Mouse (Mus musculus) embryonic facial prominence, embryonic 13.5 days (tissue): ENCODE measurements around the gene Desi1. TPM values are rescaled to one million over a fixed set of nuclear protein-coding genes. Genes with fewer than 3 reads are reported as not detected.

Source experiments
- ATAC-seq: fragments of 200-750 bp; cut with Nextera tagmentation; 2 replicates; pipeline ENCODE4 v1.8.0; 2017; ENCODE audit warnings: low read depth; ENCODE audit not compliant: insufficient number of reproducible peaks, insufficient read depth, low FRiP score, low TSS enrichment
- H3K27ac ChIP-seq: fragments of 300-500 bp; sonication (generic); 2 replicates; pipeline ENCODE4 v1.5.1; 2015; ENCODE audit warnings: moderate library complexity, mild to moderate bottlenecking, inconsistent platforms
- H3K27me3 ChIP-seq: fragments of 300-500 bp; sonication (generic); 2 replicates; pipeline ENCODE4 v1.6.1; 2015; ENCODE audit warnings: mild to moderate bottlenecking, inconsistent platforms
- H3K36me3 ChIP-seq: fragments of 300-500 bp; sonication (generic); 2 replicates; pipeline ENCODE4 v1.6.1; 2015; ENCODE audit warnings: mild to moderate bottlenecking, inconsistent platforms
- H3K4me1 ChIP-seq: fragments of 300-500 bp; sonication (generic); 2 replicates; pipeline ENCODE4 v1.6.1; 2015; ENCODE audit warnings: inconsistent platforms
- H3K4me2 ChIP-seq: fragments of 300-500 bp; sonication (generic); 2 replicates; pipeline ENCODE4 v1.6.1; 2015; ENCODE audit warnings: moderate library complexity, mild to moderate bottlenecking, inconsistent platforms
- H3K4me3 ChIP-seq: fragments of 300-500 bp; sonication (generic); 2 replicates; pipeline ENCODE4 v1.5.1; 2015; ENCODE audit warnings: mild to moderate bottlenecking, inconsistent platforms
- H3K9ac ChIP-seq: fragments of 300-500 bp; sonication (generic); 2 replicates; pipeline ENCODE4 v1.6.1; 2015; ENCODE audit warnings: mild to moderate bottlenecking, inconsistent platforms
- H3K9me3 ChIP-seq: fragments of 300-500 bp; sonication (generic); 2 replicates; pipeline ENCODE4 v1.6.1; 2016; ENCODE audit warnings: inconsistent platforms
- WGBS: fragments of 180-500 bp; shearing (Covaris S2); methylation state at CpG from one replicate; pipeline ENCODE4 v1.1.7; 2015; ENCODE audit warnings: mixed read lengths; 5-methylcytosine and 5-hydroxymethylcytosine counted together
- polyA plus RNA-seq: library from polyadenylated mRNA; unstranded; fragments of >200 nt; fragmentation: Nextera tagmentation; extraction: Ambion mirVana; gene quantifications from 2 replicates; pipeline ENCODE4 v1.2.1, GENCODE M21; 2015

The Desi1 gene
- polyA plus RNA-seq, 1 experiment from 2014 or later, result 28.6 TPM

DNA sequence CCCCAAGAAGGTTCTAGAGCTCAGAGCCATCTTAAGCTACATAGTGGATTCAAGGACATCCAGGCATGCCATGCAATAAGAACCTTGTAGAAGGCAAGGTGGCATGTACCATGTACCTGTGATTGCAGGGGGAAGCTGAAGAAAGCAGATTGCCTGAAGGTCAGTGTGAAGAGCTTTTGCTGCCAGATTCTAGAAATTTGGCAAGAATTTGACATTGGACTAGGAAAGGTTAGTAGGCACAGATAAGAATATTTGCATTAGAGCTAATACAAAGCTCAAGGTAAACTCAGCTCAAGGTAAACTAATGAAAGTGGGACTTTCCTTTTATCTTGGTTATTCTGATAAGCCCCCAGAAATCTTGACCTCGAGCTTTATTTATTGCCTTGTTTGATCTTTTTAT is 69.4 kb downstream of the Desi1 start:
- no peaks in the 10 kb centered on the region for H3K36me3 ChIP-seq

DNA sequence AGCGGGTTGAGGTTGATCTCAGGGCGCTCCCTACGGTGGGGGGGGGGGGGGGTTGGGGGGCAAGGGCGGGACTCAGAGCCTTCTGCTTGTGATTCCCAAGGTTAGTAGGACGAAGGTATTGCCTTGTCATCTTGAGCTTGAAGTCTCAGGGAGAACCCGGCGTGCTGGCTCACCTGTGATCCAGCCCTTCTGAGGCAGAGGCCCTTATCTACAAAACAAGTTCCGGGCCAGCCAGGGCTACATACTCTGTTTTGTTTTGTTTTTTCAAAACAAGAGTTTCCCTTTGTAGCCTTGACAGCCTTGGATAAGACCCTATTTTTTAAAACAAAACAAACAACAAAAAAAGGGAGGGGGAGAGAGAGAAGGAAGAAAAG is 72.6 kb downstream of the Desi1 start:
- ATAC-seq, result no peak
- Histone ChIP-seq H3K4me2 (peak overlapping the region; percentile 96), H3K27me3 (no peaks in the 10 kb centered on the region), H3K9ac (0 out of 2 replicates have a peak overlapping the region, but pooled peaks have one; percentile 36), H3K4me1 (peaks cover 5% of the 10 kb centered on the region), H3K27ac (no peak overlapping the region), H3K36me3 (0 out of 2 replicates have a peak, but pooled peaks cover 2% of the 10 kb centered on the region), H3K9me3 (no peaks in the 10 kb centered on the region), H3K4me3 (peak overlapping the region; percentile 62)
- WGBS, result 3% methylated on average over 7 of the region's 8 CpGs

More for the DNA sequence above, 69.4 kb downstream of the Desi1 start:
- Histone ChIP-seq H3K27ac (no peak overlapping the region), H3K9ac (no peak overlapping the region), H3K27me3 (no peaks in the 10 kb centered on the region), H3K4me2 (no peak overlapping the region), H3K4me3 (no peak overlapping the region), H3K4me1 (peaks cover 9% of the 10 kb centered on the region), H3K9me3 (no peaks in the 10 kb centered on the region)
- no peak for ATAC-seq
- 67% methylated on average over 1 of the region's 1 CpGs for WGBS

DNA sequence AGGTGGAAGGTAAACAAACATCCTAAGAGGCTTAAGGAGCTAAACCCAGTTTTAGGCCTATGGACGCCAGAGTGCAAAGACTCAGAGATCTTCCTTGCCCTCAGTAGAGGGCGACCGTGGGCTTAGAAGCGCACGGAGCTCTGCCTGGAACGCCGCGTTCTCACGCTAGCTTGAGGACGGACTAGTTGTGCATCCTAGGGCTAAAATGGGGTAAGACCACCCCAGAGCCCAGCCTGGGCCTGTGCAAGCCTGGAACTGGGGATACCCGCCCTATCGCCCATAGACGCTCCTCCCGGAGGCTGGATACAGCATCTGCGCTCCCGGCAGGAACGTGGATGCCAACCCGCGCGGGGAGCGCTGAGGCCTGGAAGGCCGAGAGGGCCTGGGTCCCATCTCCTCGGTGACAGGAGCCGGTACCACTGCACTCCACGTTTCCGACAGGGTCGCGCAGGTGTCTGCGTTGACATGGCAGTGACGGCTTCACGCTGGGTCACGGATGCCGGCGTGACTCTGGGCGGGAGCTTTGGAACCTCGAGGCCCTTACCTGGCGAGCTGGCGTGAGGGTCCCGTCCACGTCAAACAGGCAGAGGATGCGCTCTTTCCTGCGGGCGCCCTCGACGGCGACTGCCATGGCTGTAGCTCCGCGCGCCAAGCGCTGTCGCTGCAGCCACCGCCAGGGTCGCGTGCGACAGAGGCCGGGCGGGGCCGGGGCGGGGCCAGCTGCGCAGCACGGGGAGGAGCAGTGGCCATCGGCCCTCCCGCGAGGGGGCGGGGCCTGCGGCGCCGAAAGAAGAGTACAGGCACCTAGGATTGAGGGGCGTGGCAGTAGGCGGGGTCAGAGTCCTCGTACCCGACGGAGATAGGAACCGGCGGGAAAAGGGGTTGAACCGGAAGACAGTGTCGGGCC is 73.2 kb downstream of the Desi1 start, which contains the start of gene Pmm1:
Gene Pmm1 (minus strand): TSS at position 760 of the 907 bp plus-strand sequence.
- peaks cover 9% of the 10 kb centered on the region for H3K36me3 ChIP-seq
- peaks cover 5% of the 10 kb centered on the region for H3K4me1 ChIP-seq
- no peaks in the 10 kb centered on the region for H3K27me3 ChIP-seq
- peak within 1 kb of the TSS; percentile 96 for H3K4me2 ChIP-seq
- H3K9me3 ChIP-seq, result no peaks in the 10 kb centered on the region
- peak within 1 kb of the TSS; percentile 77 for H3K9ac ChIP-seq
- H3K27ac ChIP-seq, result peak within 1 kb of the TSS; percentile 73
- ATAC-seq, result peak; percentile 94
- under 1% methylated on average over 76 of the region's 77 CpGs for WGBS
- H3K4me3 ChIP-seq, result peak within 1 kb of the TSS; percentile 62

DNA sequence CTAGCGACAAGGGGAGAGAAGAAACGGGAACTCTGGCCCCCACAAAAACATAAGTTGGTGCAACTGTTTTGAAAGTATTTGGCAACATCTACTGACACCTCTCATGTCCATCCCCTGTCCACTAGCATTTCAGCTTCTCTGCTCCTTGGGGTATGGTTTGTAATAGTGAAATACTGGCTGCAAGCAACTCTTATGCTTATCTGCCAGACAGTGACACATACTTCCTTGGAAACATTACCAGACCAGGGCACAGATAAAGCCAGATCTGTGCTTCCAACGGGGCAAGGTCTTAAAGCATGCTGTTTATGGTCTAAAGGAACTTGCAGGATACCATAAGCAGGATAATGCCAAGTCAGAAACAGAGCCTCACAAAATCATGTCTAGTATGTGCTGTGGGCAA is 74.8 kb downstream of the Desi1 start:
- Histone ChIP-seq H3K36me3 (peaks cover 24% of the 10 kb centered on the region), H3K9ac (0 out of 2 replicates have a peak overlapping the region, but pooled peaks have one; percentile 36), H3K4me2 (no peak overlapping the region), H3K9me3 (no peaks in the 10 kb centered on the region), H3K4me1 (peaks cover 5% of the 10 kb centered on the region), H3K27ac (no peak overlapping the region), H3K4me3 (no peak overlapping the region), H3K27me3 (no peaks in the 10 kb centered on the region)
- ATAC-seq, result no peak
- WGBS, result 91% methylated on average over 3 of the region's 3 CpGs

DNA sequence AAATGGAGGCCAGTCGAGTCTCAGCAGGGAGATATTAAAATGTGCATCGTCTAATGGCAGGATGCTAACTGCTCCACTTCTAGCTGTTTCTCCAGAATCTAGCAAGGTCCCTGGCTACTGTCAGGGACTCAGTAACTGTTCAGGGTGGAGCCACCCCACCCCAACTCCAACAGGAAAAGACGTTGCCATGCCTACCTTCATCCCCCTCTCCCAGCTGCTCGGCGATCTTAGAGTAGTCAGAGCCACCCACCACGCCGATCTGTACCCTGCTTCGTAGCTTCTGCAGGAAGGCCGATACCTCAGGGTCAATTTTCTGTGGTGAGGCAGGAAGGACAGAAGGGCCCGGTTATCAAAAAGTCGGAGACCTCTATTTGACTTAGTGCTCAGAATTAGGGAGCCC is 76.1 kb downstream of the Desi1 start:
- no peak overlapping the region for H3K9ac ChIP-seq
- H3K36me3 ChIP-seq, result peaks cover 24% of the 10 kb centered on the region
- no peaks in the 10 kb centered on the region for H3K27me3 ChIP-seq
- H3K27ac ChIP-seq, result no peak overlapping the region
- no peak overlapping the region for H3K4me3 ChIP-seq
- peaks cover 5% of the 10 kb centered on the region for H3K4me1 ChIP-seq
- H3K9me3 ChIP-seq, result no peaks in the 10 kb centered on the region
- ATAC-seq, result no peak
- no peak overlapping the region for H3K4me2 ChIP-seq
- 86% methylated on average over 11 of the region's 11 CpGs for WGBS

DNA sequence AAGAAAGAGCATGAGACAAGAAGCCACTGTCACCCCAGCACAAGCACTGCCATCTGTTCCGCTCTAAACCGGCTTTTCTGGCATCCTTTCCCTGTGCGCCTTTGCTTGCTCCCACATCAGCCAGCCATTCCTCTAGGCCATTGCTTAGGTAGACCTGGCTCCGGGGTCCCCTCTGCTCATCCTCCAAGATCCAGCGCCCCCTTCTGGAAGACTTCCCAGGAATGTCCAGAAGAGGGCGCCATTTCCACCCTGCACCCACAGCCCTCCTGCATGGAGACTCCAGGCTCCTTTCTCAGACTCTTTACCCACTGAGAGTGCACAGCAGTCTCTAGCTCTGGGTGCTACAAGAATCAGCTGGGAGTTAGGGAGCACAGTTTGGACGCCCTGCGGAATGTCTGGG is 77.2 kb downstream of the Desi1 start:
- Histone ChIP-seq H3K9me3 (no peaks in the 10 kb centered on the region), H3K36me3 (peaks cover 33% of the 10 kb centered on the region), H3K4me3 (no peak overlapping the region), H3K27me3 (no peaks in the 10 kb centered on the region), H3K4me2 (no peak overlapping the region), H3K9ac (no peak overlapping the region), H3K4me1 (peaks cover 5% of the 10 kb centered on the region), H3K27ac (no peak overlapping the region)
- ATAC-seq, result no peak
- 58% methylated on average over 8 of the region's 8 CpGs for WGBS

DNA sequence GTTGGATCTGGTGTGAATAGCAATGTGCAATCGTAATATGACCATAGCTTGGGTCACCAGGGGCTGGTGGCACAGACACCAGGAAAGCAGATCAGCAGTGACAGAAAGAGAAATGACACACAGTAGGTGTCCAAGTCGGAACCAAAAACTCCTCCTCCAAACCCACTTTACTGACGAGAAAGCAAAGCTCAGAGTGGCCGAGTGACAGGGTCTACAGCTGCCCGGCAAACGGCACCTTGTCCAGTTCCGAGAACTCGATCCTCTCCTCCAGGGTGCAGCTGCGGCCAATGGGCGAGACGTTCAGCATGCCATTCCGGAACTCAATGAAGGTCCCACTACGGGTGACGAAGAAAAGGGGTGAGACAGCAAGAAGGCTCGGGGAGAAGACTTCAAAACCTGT is 78.2 kb downstream of the Desi1 start:
- Histone ChIP-seq H3K27me3 (no peaks in the 10 kb centered on the region), H3K9ac (no peak overlapping the region), H3K27ac (no peak overlapping the region), H3K9me3 (no peaks in the 10 kb centered on the region), H3K4me3 (no peak overlapping the region), H3K4me2 (no peak overlapping the region), H3K36me3 (peaks cover 39% of the 10 kb centered on the region), H3K4me1 (peaks cover 5% of the 10 kb centered on the region)
- no peak for ATAC-seq
- WGBS, result 89% methylated on average over 15 of the region's 15 CpGs

DNA sequence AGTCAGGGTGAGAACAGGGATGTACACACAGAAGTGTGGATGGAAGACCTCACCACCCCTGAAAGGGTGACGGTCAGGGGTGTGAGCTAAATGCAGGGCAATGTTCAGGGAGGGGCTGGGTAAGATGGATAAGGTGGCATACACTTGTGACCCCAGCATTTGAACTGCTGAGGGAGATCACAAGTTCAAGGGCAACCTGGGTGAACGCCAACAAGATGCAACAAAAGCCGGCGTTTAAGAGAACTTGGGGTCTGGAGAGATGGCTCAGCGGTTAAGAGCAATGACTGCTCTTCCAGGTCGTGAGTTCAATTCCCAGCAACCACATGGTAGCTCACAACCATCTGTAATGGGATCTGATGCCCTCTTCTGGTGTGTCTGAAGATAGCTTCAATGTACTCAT is 78.9 kb downstream of the Desi1 start:
- Histone ChIP-seq H3K9ac (no peak overlapping the region), H3K4me3 (no peak overlapping the region)

DNA sequence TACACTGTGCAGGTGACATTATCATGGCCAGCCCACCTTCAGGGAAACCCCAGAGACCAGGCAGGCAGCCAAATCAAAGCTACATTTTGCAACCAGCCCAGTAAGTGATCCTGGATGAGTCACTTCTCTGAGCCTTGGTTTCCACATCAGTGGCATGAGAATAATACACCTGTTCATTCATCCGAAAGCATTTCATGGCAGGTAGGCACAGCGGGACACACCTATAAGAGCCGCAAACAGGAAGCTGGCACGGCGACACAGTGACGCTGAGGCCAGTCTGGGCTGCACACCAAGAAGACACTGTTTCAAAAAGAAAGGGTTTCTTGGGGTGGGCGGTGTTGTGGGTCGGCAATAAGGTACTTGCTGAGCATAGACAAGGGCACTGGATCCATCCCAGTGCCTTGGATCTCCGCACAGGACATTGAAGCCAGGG is 79.5 kb downstream of the Desi1 start:
- Histone ChIP-seq H3K27ac (no peak overlapping the region), H3K27me3 (no peaks in the 10 kb centered on the region), H3K36me3 (peaks cover 39% of the 10 kb centered on the region), H3K4me1 (no peaks in the 10 kb centered on the region), H3K4me3 (no peak overlapping the region), H3K4me2 (no peak overlapping the region), H3K9me3 (no peaks in the 10 kb centered on the region), H3K9ac (no peak overlapping the region)
- WGBS, result 95% methylated on average over 9 of the region's 9 CpGs
- no peak for ATAC-seq

More for the DNA sequence above, 78.9 kb downstream of the Desi1 start:
- Histone ChIP-seq H3K27ac (no peak overlapping the region), H3K9me3 (no peaks in the 10 kb centered on the region), H3K4me2 (no peak overlapping the region), H3K4me1 (peaks cover 3% of the 10 kb centered on the region), H3K27me3 (no peaks in the 10 kb centered on the region), H3K36me3 (peaks cover 39% of the 10 kb centered on the region)
- WGBS, result 92% methylated on average over 6 of the region's 6 CpGs
- ATAC-seq, result no peak

DNA sequence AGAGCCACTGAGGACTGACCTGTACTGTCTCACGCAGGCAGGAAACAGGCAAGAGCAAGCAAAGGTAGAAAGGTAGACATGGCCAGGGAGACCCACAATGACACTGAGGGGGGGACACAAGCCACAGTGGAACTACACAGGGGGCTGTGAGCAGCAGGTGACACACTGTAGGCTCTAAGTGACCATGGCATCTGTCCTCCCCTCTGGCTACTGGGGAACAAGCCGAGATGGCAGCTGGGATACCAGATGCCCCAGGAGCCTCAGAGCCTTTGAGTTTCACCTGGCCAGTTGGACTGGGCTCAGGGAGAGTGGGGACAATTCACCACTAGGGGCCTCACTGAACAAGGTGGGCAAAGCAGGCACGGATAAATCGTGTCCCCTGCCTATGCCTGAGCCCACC is 81.4 kb downstream of the Desi1 start:
- WGBS, result 79% methylated on average over 4 of the region's 4 CpGs
- Histone ChIP-seq H3K27ac (no peak overlapping the region), H3K4me1 (no peaks in the 10 kb centered on the region), H3K4me3 (no peak overlapping the region), H3K9me3 (no peaks in the 10 kb centered on the region), H3K27me3 (no peaks in the 10 kb centered on the region), H3K36me3 (peaks cover 39% of the 10 kb centered on the region), H3K9ac (no peak overlapping the region), H3K4me2 (no peak overlapping the region)
- ATAC-seq, result no peak

DNA sequence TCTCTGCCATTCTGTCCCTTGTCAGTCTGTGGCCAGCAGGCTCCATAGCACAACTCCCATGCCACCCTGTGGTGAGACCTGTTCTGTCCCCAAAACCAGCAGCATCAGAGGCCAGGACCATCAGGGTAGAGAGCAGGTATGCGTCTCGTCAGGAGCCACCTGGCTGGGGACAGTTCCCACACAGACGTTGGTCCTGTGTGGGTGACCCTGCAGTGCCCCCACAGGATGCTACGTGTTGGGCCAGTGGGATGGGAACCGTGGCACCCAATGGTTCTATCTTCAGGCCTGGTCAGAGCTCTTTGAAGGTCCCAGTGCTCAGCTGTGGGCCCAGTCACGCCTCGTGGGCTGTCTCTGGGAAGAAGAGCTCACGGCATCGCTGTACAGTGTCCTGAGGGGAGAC is 82.5 kb downstream of the Desi1 start:
- ATAC-seq, result no peak
- Histone ChIP-seq H3K27ac (no peak overlapping the region), H3K9me3 (no peaks in the 10 kb centered on the region), H3K36me3 (peaks cover 38% of the 10 kb centered on the region), H3K4me3 (no peak overlapping the region), H3K27me3 (no peaks in the 10 kb centered on the region), H3K4me1 (no peaks in the 10 kb centered on the region), H3K4me2 (no peak overlapping the region), H3K9ac (no peak overlapping the region)
- 90% methylated on average over 9 of the region's 9 CpGs for WGBS

DNA sequence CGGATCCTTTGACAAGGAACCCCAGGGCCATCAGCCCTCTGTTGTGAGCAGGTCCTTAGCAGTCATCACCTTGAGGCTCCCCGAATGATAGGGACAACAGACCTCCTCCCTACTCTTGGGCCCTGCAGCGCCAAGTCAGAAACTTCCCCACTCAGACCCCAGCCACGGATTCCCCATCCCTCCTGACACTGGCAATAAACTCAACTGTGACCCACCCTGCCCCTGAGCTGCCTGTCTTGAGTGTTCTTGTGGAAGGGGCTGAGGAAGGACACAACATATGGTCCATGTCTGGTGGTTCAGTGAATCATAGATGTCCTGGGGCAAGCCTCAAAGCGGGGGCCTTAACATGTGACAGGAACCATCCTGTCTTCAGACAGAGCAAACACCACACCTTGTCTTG is 82.9 kb downstream of the Desi1 start:
- no peak overlapping the region for H3K9ac ChIP-seq
- H3K4me2 ChIP-seq, result no peak overlapping the region
- ATAC-seq, result no peak
- no peak overlapping the region for H3K4me3 ChIP-seq
- H3K36me3 ChIP-seq, result peaks cover 34% of the 10 kb centered on the region
- H3K27ac ChIP-seq, result no peak overlapping the region
- H3K4me1 ChIP-seq, result no peaks in the 10 kb centered on the region
- WGBS, result 84% methylated on average over 5 of the region's 5 CpGs
- H3K9me3 ChIP-seq, result no peaks in the 10 kb centered on the region
- H3K27me3 ChIP-seq, result no peaks in the 10 kb centered on the region
